Mouse (Mus musculus): ENCODE results near the gene Zbtb7b. TPM values are rescaled to one million over a fixed set of nuclear protein-coding genes. Genes with fewer than 3 reads are reported as not detected.
A peak's percentile ranks its signal among the peaks of the same experiment; 100 is the strongest.

Zbtb7b gene
- polyA plus RNA-seq, 1 experiment = 46.9 TPM

DNA sequence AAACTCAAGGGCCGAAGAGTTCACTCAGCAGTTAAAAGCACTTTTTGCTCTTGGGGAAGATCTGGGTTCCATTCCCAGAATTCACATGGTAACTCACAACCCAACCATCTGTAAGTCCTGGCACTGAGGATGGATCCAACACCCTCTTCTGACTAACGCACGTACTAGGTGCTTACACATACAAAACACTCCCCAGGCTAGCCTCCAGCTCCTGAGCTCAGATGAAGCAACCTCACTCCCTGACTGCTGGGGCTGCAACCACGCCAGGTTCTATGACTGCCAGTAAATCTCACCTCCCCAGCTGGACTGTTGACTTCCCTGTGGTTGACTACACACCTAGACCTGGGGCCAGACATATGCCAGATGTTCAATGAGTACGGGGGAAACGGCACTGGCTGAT is 12.3 kb upstream of the Zbtb7b start:
- TF ChIP-seq POLR2A (IDR thresholded peaks at IDR 0.05; ENCODE audit: low read depth, low read length) = no peak
- TF ChIP-seq CTCF (IDR thresholded peaks at IDR 0.05; ENCODE audit: borderline replicate concordance, insufficient read depth, low read length) = no peak
- H3K4me3 ChIP-seq (ENCODE audit: insufficient read depth, low read length) = no peak overlapping the region
- H3K4me1 ChIP-seq (ENCODE audit: control insufficient read depth, insufficient read depth, low read length) = 0 out of 2 replicates have a peak, but pooled peaks cover 5% of the 10 kb centered on the region
- no peak overlapping the region for H3K27ac ChIP-seq (ENCODE audit: insufficient read depth, low read length)

GRCm38 (mm10) chr3:89402693-89403092 is 8.1 kb upstream of the Zbtb7b start, which contains the start of gene Lenep:
Gene Lenep (minus strand): TSS chr3:89402793.
- TF ChIP-seq POLR2A (IDR thresholded peaks at IDR 0.05; ENCODE audit: low read depth, low read length) (no peak), CTCF (IDR thresholded peaks at IDR 0.05; ENCODE audit: borderline replicate concordance, insufficient read depth, low read length) (no peak)
- H3K27ac ChIP-seq (ENCODE audit: insufficient read depth, low read length) = no peak within 1 kb of the TSS
- H3K4me3 ChIP-seq (ENCODE audit: insufficient read depth, low read length) = no peak within 1 kb of the TSS
- H3K4me1 ChIP-seq (ENCODE audit: control insufficient read depth, insufficient read depth, low read length) = no peaks in the 10 kb centered on the region; the same call in 1 of the 2 replicates

- Histone ChIP-seq H3K27ac (ENCODE audit: insufficient read depth, low read length) (no peak overlapping the region), H3K4me1 (ENCODE audit: control insufficient read depth, insufficient read depth, low read length) (no peaks in the 10 kb centered on the region; the same call in 1 of the 2 replicates), H3K4me3 (ENCODE audit: insufficient read depth, low read length) (no peak overlapping the region)
- TF ChIP-seq POLR2A (IDR thresholded peaks at IDR 0.05; ENCODE audit: low read depth, low read length) (no peak), CTCF (IDR thresholded peaks at IDR 0.05; ENCODE audit: borderline replicate concordance, insufficient read depth, low read length) (no peak)
Observed at GRCm38 (mm10) chr3:89401329-89401728, 6.8 kb upstream of the Zbtb7b start.

DNA sequence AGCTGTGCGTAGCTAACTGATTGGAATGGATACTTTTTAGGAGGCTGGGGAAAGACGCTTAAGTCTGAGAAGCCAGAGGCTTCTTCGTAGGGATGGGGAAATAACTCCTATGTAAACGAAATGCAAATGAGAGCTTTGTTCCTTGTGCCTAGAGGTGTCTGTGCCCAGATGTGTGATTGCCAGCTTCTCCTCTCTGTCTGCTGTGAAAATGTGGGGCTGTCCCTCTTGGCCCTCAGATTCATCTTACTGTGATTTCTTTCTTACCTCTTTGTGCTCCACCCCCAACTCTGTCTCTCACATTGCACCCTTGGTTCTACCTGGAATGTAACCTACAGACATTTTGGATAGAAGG is 2.1 kb upstream of the Zbtb7b start:
- Histone ChIP-seq H3K4me1 (ENCODE audit: control insufficient read depth, insufficient read depth, low read length) (no peaks in the 10 kb centered on the region; the same call in 1 of the 2 replicates), H3K27ac (ENCODE audit: insufficient read depth, low read length) (peak overlapping the region; percentile 42), H3K4me3 (ENCODE audit: insufficient read depth, low read length) (0 out of 2 replicates have a peak overlapping the region, but pooled peaks have one; percentile 1)
- TF ChIP-seq POLR2A (IDR thresholded peaks at IDR 0.05; ENCODE audit: low read depth, low read length) (no peak), CTCF (IDR thresholded peaks at IDR 0.05; ENCODE audit: borderline replicate concordance, insufficient read depth, low read length) (no peak)

- Histone ChIP-seq H3K27ac (ENCODE audit: insufficient read depth, low read length) (peak overlapping the region; percentile 98), H3K4me3 (ENCODE audit: insufficient read depth, low read length) (peak overlapping the region; percentile 70), H3K4me1 (ENCODE audit: control insufficient read depth, insufficient read depth, low read length) (no peaks in the 10 kb centered on the region; the same call in 1 of the 2 replicates)
- TF ChIP-seq POLR2A (IDR thresholded peaks at IDR 0.05; ENCODE audit: low read depth, low read length) (no peak), CTCF (IDR thresholded peaks at IDR 0.05; ENCODE audit: borderline replicate concordance, insufficient read depth, low read length) (peak; percentile 71; the same call in 1 of the 2 replicates)
Observed at GRCm38 (mm10) chr3:89395806-89396653, 1.5 kb upstream of the Zbtb7b start.

GRCm38 (mm10) chr3:89395419-89395805 is 836 bp upstream of the Zbtb7b start:
- H3K4me3 ChIP-seq (ENCODE audit: insufficient read depth, low read length) = peak overlapping the region; percentile 70
- no peak for TF ChIP-seq POLR2A (IDR thresholded peaks at IDR 0.05; ENCODE audit: low read depth, low read length)
- TF ChIP-seq CTCF (IDR thresholded peaks at IDR 0.05; ENCODE audit: borderline replicate concordance, insufficient read depth, low read length) = no peak
- no peaks in the 10 kb centered on the region; the same call in 1 of the 2 replicates for H3K4me1 ChIP-seq (ENCODE audit: control insufficient read depth, insufficient read depth, low read length)
- H3K27ac ChIP-seq (ENCODE audit: insufficient read depth, low read length) = peak overlapping the region; percentile 98

- TF ChIP-seq POLR2A (IDR thresholded peaks at IDR 0.05; ENCODE audit: low read depth, low read length) = peak; percentile 85
- no peak for TF ChIP-seq CTCF (IDR thresholded peaks at IDR 0.05; ENCODE audit: borderline replicate concordance, insufficient read depth, low read length)
- peak overlapping the region; percentile 98 for H3K27ac ChIP-seq (ENCODE audit: insufficient read depth, low read length)
- peak overlapping the region; percentile 70 for H3K4me3 ChIP-seq (ENCODE audit: insufficient read depth, low read length)
- no peaks in the 10 kb centered on the region; the same call in 1 of the 2 replicates for H3K4me1 ChIP-seq (ENCODE audit: control insufficient read depth, insufficient read depth, low read length)
Observed at GRCm38 (mm10) chr3:89394894-89395256, 299 bp upstream of the Zbtb7b start.

DNA sequence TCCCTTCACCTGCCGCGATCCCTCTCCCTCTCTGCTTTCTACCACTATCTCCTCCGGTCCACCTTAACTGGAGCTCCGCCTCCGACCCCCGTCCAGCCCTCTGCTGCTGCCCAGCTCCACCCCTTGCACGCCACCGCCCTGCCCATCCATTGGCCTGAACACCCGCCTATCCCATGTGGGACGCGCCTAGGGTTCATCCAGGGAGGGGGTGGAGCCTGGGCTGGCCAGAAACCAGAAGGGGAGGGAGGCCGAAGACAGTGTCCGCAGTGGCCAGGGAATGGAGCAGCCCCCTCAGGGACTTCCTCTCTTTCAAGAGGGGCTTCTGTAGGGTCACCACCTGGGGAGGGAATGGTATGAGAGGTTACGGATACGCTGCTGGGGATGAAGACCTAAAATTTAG is 971 bp downstream of the Zbtb7b start:
- Histone ChIP-seq H3K4me3 (ENCODE audit: insufficient read depth, low read length) (peak overlapping the region; percentile 65), H3K27ac (ENCODE audit: insufficient read depth, low read length) (peak overlapping the region; percentile 98), H3K4me1 (ENCODE audit: control insufficient read depth, insufficient read depth, low read length) (no peaks in the 10 kb centered on the region)
- TF ChIP-seq POLR2A (IDR thresholded peaks at IDR 0.05; ENCODE audit: low read depth, low read length) = no peak
- TF ChIP-seq CTCF (IDR thresholded peaks at IDR 0.05; ENCODE audit: borderline replicate concordance, insufficient read depth, low read length) = no peak

- no peaks in the 10 kb centered on the region for H3K4me1 ChIP-seq (ENCODE audit: control insufficient read depth, insufficient read depth, low read length)
- peak overlapping the region; percentile 80 for H3K27ac ChIP-seq (ENCODE audit: insufficient read depth, low read length)
- TF ChIP-seq POLR2A (IDR thresholded peaks at IDR 0.05; ENCODE audit: low read depth, low read length) = 0 out of 2 replicates have a peak, but pooled peaks have one; percentile 31
- no peak for TF ChIP-seq CTCF (IDR thresholded peaks at IDR 0.05; ENCODE audit: borderline replicate concordance, insufficient read depth, low read length)
Observed at GRCm38 (mm10) chr3:89392871-89393311, 1.7 kb downstream of the Zbtb7b start.

More at GRCm38 (mm10) chr3:89392871-89393311, 1.7 kb downstream of the Zbtb7b start:
- peak overlapping the region; percentile 79 for H3K4me3 ChIP-seq (ENCODE audit: insufficient read depth, low read length)

All from embryonic fibroblast, embryonic 13.5 days (primary cell).